Mouse (Mus musculus): ENCODE data around the gene Synpr. TPM values are rescaled to one million over a fixed set of nuclear protein-coding genes. Genes with fewer than 3 reads are reported as not detected.
"Not testable (repeated sequence)": the region's sequence is repeated elsewhere in the genome, so short reads cannot be mapped to it uniquely, and the experiment has no call there.

Gene Synpr
- polyA plus RNA-seq (2015; fragmentation: Nextera tagmentation; extraction: Ambion mirVana) = 4.1 and 4.8 TPM in 2 replicates

GRCm38 (mm10) chr14:13284091-13284844 is at the start of gene Synpr:
Synpr (plus strand) TSS chr14:13284780.
- H3K27ac ChIP-seq = no peak within 1 kb of the TSS
- H3K9me3 ChIP-seq = no peaks in the 10 kb centered on the region
- no peaks in the 10 kb centered on the region for H3K27me3 ChIP-seq (replicated peaks)
- peak within 1 kb of the TSS; percentile 64 for H3K4me2 ChIP-seq
- ATAC-seq (ENCODE audit: insufficient read depth, low FRiP score, low read depth) = peak; percentile 99
- 5% methylated on average over 27 of the region's 27 CpGs for WGBS
- no peaks in the 10 kb centered on the region for H3K4me1 ChIP-seq
- H3K36me3 ChIP-seq = no peaks in the 10 kb centered on the region
- peak within 1 kb of the TSS; percentile 37 for H3K4me3 ChIP-seq (replicated peaks)
- no peak within 1 kb of the TSS for H3K9ac ChIP-seq

GRCm38 (mm10) chr14:13236929-13237328 is 47.7 kb upstream of the Synpr start:
- Histone ChIP-seq H3K27me3 (replicated peaks) (no peaks in the 10 kb centered on the region), H3K36me3 (no peaks in the 10 kb centered on the region), H3K27ac (no peak overlapping the region), H3K9me3 (no peaks in the 10 kb centered on the region), H3K4me1 (no peaks in the 10 kb centered on the region), H3K4me3 (replicated peaks) (no peak overlapping the region), H3K4me2 (no peak overlapping the region), H3K9ac (no peak overlapping the region)
- no peak for ATAC-seq (ENCODE audit: insufficient read depth, low FRiP score, low read depth)
- 5% methylated on average over 1 of the region's 1 CpGs for WGBS

- WGBS = 65% methylated on average over 4 of the region's 4 CpGs
- ATAC-seq (ENCODE audit: insufficient read depth, low FRiP score, low read depth) = no peak
Observed at GRCm38 (mm10) chr14:13247431-13247830, 37.1 kb upstream of the Synpr start.

GRCm38 (mm10) chr14:13249361-13249760 is 35.2 kb upstream of the Synpr start:
- ATAC-seq (ENCODE audit: insufficient read depth, low FRiP score, low read depth) = no peak
- no peaks in the 10 kb centered on the region for H3K36me3 ChIP-seq
- no peaks in the 10 kb centered on the region for H3K9me3 ChIP-seq
- no peak overlapping the region for H3K4me2 ChIP-seq
- no peaks in the 10 kb centered on the region for H3K27me3 ChIP-seq (replicated peaks)
- no peak overlapping the region for H3K27ac ChIP-seq
- H3K4me3 ChIP-seq (replicated peaks) = no peak overlapping the region
- H3K9ac ChIP-seq = no peak overlapping the region
- H3K4me1 ChIP-seq = no peaks in the 10 kb centered on the region

More at GRCm38 (mm10) chr14:13247431-13247830, 37.1 kb upstream of the Synpr start:
- H3K27me3 ChIP-seq (replicated peaks) = no peaks in the 10 kb centered on the region
- no peaks in the 10 kb centered on the region for H3K9me3 ChIP-seq
- H3K4me3 ChIP-seq (replicated peaks) = no peak overlapping the region
- H3K36me3 ChIP-seq = no peaks in the 10 kb centered on the region
- no peaks in the 10 kb centered on the region for H3K4me1 ChIP-seq
- H3K4me2 ChIP-seq = no peak overlapping the region
- H3K27ac ChIP-seq = no peak overlapping the region
- no peak overlapping the region for H3K9ac ChIP-seq

- Histone ChIP-seq H3K36me3 (no peaks in the 10 kb centered on the region), H3K27me3 (replicated peaks) (no peaks in the 10 kb centered on the region), H3K9me3 (no peaks in the 10 kb centered on the region), H3K27ac (no peak overlapping the region), H3K4me3 (replicated peaks) (no peak overlapping the region), H3K4me1 (no peaks in the 10 kb centered on the region), H3K9ac (no peak overlapping the region), H3K4me2 (no peak overlapping the region)
- WGBS = 82% methylated on average over 1 of the region's 1 CpGs
- no peak for ATAC-seq (ENCODE audit: insufficient read depth, low FRiP score, low read depth)
Observed at GRCm38 (mm10) chr14:13252594-13252993, 32.0 kb upstream of the Synpr start.

- H3K27me3 ChIP-seq (replicated peaks); H3K9ac ChIP-seq; H3K4me1 ChIP-seq; ATAC-seq (ENCODE audit: insufficient read depth, low FRiP score, low read depth); H3K27ac ChIP-seq; H3K36me3 ChIP-seq; H3K4me3 ChIP-seq (replicated peaks); H3K4me2 ChIP-seq; H3K9me3 ChIP-seq: not testable (repeated sequence)
- WGBS = 82% methylated on average over 2 of the region's 2 CpGs
Observed at GRCm38 (mm10) chr14:13254741-13255140, 29.8 kb upstream of the Synpr start.

- no peaks in the 10 kb centered on the region for H3K27me3 ChIP-seq (replicated peaks)
- WGBS = 52% methylated on average over 1 of the region's 1 CpGs
- ATAC-seq (ENCODE audit: insufficient read depth, low FRiP score, low read depth) = no peak
Observed at GRCm38 (mm10) chr14:13262406-13262805, 22.2 kb upstream of the Synpr start.

GRCm38 (mm10) chr14:13266331-13266730 is 18.2 kb upstream of the Synpr start:
- no peak overlapping the region for H3K27ac ChIP-seq
- no peaks in the 10 kb centered on the region for H3K4me1 ChIP-seq
- no peaks in the 10 kb centered on the region for H3K27me3 ChIP-seq (replicated peaks)
- no peak overlapping the region for H3K9ac ChIP-seq
- H3K36me3 ChIP-seq = no peaks in the 10 kb centered on the region
- no peaks in the 10 kb centered on the region for H3K9me3 ChIP-seq
- H3K4me3 ChIP-seq (replicated peaks) = no peak overlapping the region
- H3K4me2 ChIP-seq = no peak overlapping the region
- WGBS = 71% methylated on average over 2 of the region's 2 CpGs
- no peak for ATAC-seq (ENCODE audit: insufficient read depth, low FRiP score, low read depth)

More at GRCm38 (mm10) chr14:13262406-13262805, 22.2 kb upstream of the Synpr start:
- Histone ChIP-seq H3K4me2 (no peak overlapping the region), H3K9me3 (no peaks in the 10 kb centered on the region), H3K4me1 (no peaks in the 10 kb centered on the region), H3K27ac (no peak overlapping the region), H3K9ac (no peak overlapping the region), H3K36me3 (no peaks in the 10 kb centered on the region), H3K4me3 (replicated peaks) (no peak overlapping the region)

GRCm38 (mm10) chr14:13267181-13267580 is 17.4 kb upstream of the Synpr start:
- 88% methylated on average over 4 of the region's 4 CpGs for WGBS
- Histone ChIP-seq H3K36me3 (no peaks in the 10 kb centered on the region), H3K4me2 (no peak overlapping the region), H3K27ac (no peak overlapping the region), H3K9me3 (no peaks in the 10 kb centered on the region), H3K9ac (no peak overlapping the region), H3K4me1 (no peaks in the 10 kb centered on the region), H3K4me3 (replicated peaks) (no peak overlapping the region), H3K27me3 (replicated peaks) (no peaks in the 10 kb centered on the region)
- ATAC-seq (ENCODE audit: insufficient read depth, low FRiP score, low read depth) = no peak

- H3K4me1 ChIP-seq = no peaks in the 10 kb centered on the region
- WGBS = 56% methylated on average over 4 of the region's 4 CpGs
- H3K9ac ChIP-seq = no peak overlapping the region
- no peak overlapping the region for H3K4me3 ChIP-seq (replicated peaks)
- no peak overlapping the region for H3K4me2 ChIP-seq
- no peaks in the 10 kb centered on the region for H3K9me3 ChIP-seq
- H3K27ac ChIP-seq = no peak overlapping the region
- no peaks in the 10 kb centered on the region for H3K27me3 ChIP-seq (replicated peaks)
- no peak for ATAC-seq (ENCODE audit: insufficient read depth, low FRiP score, low read depth)
- H3K36me3 ChIP-seq = no peaks in the 10 kb centered on the region
Observed at GRCm38 (mm10) chr14:13283211-13283610, 1.4 kb upstream of the Synpr start.

GRCm38 (mm10) chr14:13284845-13285198 is 242 bp downstream of the Synpr start:
- Histone ChIP-seq H3K36me3 (no peaks in the 10 kb centered on the region), H3K4me1 (no peaks in the 10 kb centered on the region), H3K4me2 (peak overlapping the region; percentile 64), H3K4me3 (replicated peaks) (peak overlapping the region; percentile 37), H3K9ac (no peak overlapping the region), H3K27ac (no peak overlapping the region), H3K9me3 (no peaks in the 10 kb centered on the region), H3K27me3 (replicated peaks) (no peaks in the 10 kb centered on the region)
- ATAC-seq (ENCODE audit: insufficient read depth, low FRiP score, low read depth) = no peak
- WGBS = 16% methylated on average over 13 of the region's 13 CpGs

- H3K36me3 ChIP-seq = no peaks in the 10 kb centered on the region
- no peak overlapping the region for H3K27ac ChIP-seq
- H3K27me3 ChIP-seq (replicated peaks) = no peaks in the 10 kb centered on the region
- no peak for ATAC-seq (ENCODE audit: insufficient read depth, low FRiP score, low read depth)
- no peak overlapping the region for H3K4me2 ChIP-seq
- H3K4me3 ChIP-seq (replicated peaks) = no peak overlapping the region
- no peaks in the 10 kb centered on the region for H3K9me3 ChIP-seq
- no peaks in the 10 kb centered on the region for H3K4me1 ChIP-seq
- 66% methylated on average over 10 of the region's 10 CpGs for WGBS
- H3K9ac ChIP-seq = no peak overlapping the region
Observed at GRCm38 (mm10) chr14:13285341-13286130, 956 bp downstream of the Synpr start.

Data from stomach, embryonic 15.5 days (tissue).